Mouse (Mus musculus) embryonic facial prominence, embryonic 11.5 days (tissue): ENCODE measurements around the gene A430078G23Rik. TPM values are rescaled to one million over a fixed set of nuclear protein-coding genes. Genes with fewer than 3 reads are reported as not detected.

Source experiments
- ATAC-seq: fragments of 200-750 bp; cut with Nextera tagmentation; replicated peaks from 2 replicates; pipeline ENCODE4 v1.8.0; 2017; ENCODE audit warnings: low read depth; ENCODE audit not compliant: insufficient number of reproducible peaks, low FRiP score, low TSS enrichment
- DNase-seq: peaks from one replicate; pipeline ENCODE4 v3.0.0-alpha.2; 2015; ENCODE audit warnings: low spot score
- H3K27ac ChIP-seq: fragments of 300-500 bp; sonication (generic); replicated peaks from 2 replicates; pipeline ENCODE4 v1.5.1; 2014; ENCODE audit warnings: mild to moderate bottlenecking, low read depth, low read length, control low read depth
- H3K27me3 ChIP-seq: fragments of 300-500 bp; sonication (generic); 2 replicates; pipeline ENCODE4 v1.6.1; 2014; ENCODE audit warnings: mild to moderate bottlenecking, low read length, moderate library complexity, mixed read lengths; ENCODE audit not compliant: control insufficient read depth, insufficient read depth
- H3K36me3 ChIP-seq: fragments of 300-500 bp; sonication (generic); replicated peaks from 2 replicates; pipeline ENCODE4 v1.6.1; 2014; ENCODE audit warnings: low read depth, mild to moderate bottlenecking, low read length, moderate library complexity, mixed read lengths; ENCODE audit not compliant: control insufficient read depth, insufficient read depth
- H3K4me1 ChIP-seq: fragments of 300-500 bp; sonication (generic); 2 replicates; pipeline ENCODE4 v1.6.1; 2014; ENCODE audit warnings: low read length, mixed read lengths; ENCODE audit not compliant: control insufficient read depth, insufficient read depth
- H3K4me2 ChIP-seq: fragments of 300-500 bp; sonication (generic); 2 replicates; pipeline ENCODE4 v1.6.1; 2014; ENCODE audit warnings: low read depth, mild to moderate bottlenecking, control low read depth, low read length, moderate library complexity
- H3K4me3 ChIP-seq: fragments of 300-500 bp; sonication (generic); 2 replicates; pipeline ENCODE4 v1.5.1; 2014; ENCODE audit warnings: low read depth, low read length, control low read depth
- H3K9ac ChIP-seq: fragments of 300-500 bp; sonication (generic); replicated peaks from 2 replicates; pipeline ENCODE4 v1.6.1; 2014; ENCODE audit warnings: mild to moderate bottlenecking, control low read depth, low read length
- H3K9me3 ChIP-seq: fragments of 300-500 bp; sonication (generic); replicated peaks from 2 replicates; pipeline ENCODE4 v1.6.1; 2016; ENCODE audit warnings: mild to moderate bottlenecking, low read length, inconsistent platforms, mixed read lengths; ENCODE audit not compliant: control insufficient read depth
- WGBS: fragments of 180-500 bp; shearing (Covaris S2); extraction: QIAGEN DNeasy Blood & Tissue Kit; methylation state at CpG from one replicate; pipeline ENCODE4 v1.1.7; 2014; 5-methylcytosine and 5-hydroxymethylcytosine counted together
- polyA plus RNA-seq: library from polyadenylated mRNA; unstranded; fragments of >200 nt; fragmentation: Nextera tagmentation; extraction: Ambion mirVana; gene quantifications from 2 replicates; pipeline ENCODE4 v1.2.1, GENCODE M21; 2014

The A430078G23Rik gene
- polyA plus RNA-seq, 1 experiment from 2014 or later = not detected

- WGBS = 91% methylated on average over 6 of the region's 6 CpGs
- Histone ChIP-seq H3K4me2 (no peak overlapping the region), H3K4me3 (no peak overlapping the region), H3K27ac (no peak overlapping the region), H3K9me3 (no peaks in the 10 kb centered on the region), H3K27me3 (no peaks in the 10 kb centered on the region), H3K36me3 (no peaks in the 10 kb centered on the region), H3K9ac (no peak overlapping the region), H3K4me1 (peaks cover 4% of the 10 kb centered on the region)
- ATAC-seq (no peak), DNase-seq (no peak)
These were observed 62.4 kb downstream of the A430078G23Rik start for GRCm38 (mm10) chr8:3415661-3416060.

GRCm38 (mm10) chr8:3416846-3417245, 63.6 kb downstream of the A430078G23Rik start:
- Histone ChIP-seq H3K27me3 (no peaks in the 10 kb centered on the region), H3K4me3 (no peak overlapping the region), H3K27ac (no peak overlapping the region), H3K36me3 (no peaks in the 10 kb centered on the region), H3K9me3 (no peaks in the 10 kb centered on the region), H3K4me1 (peaks cover 4% of the 10 kb centered on the region), H3K9ac (no peak overlapping the region), H3K4me2 (no peak overlapping the region)
- ATAC-seq (no peak), DNase-seq (no peak)
- WGBS = 30% methylated on average over 4 of the region's 4 CpGs

- Histone ChIP-seq H3K27ac (no peak overlapping the region; the same call in 1 of the 2 replicates), H3K4me3 (no peak overlapping the region), H3K9ac (no peak overlapping the region), H3K27me3 (no peaks in the 10 kb centered on the region), H3K4me2 (no peak overlapping the region), H3K36me3 (no peaks in the 10 kb centered on the region), H3K9me3 (no peaks in the 10 kb centered on the region), H3K4me1 (peaks cover 4% of the 10 kb centered on the region)
- DNase-seq (peak; percentile 60), ATAC-seq (peak; percentile 31; the same call in 1 of the 2 replicates)
- WGBS = 2% methylated on average over 8 of the region's 8 CpGs
These were observed 64.2 kb downstream of the A430078G23Rik start for GRCm38 (mm10) chr8:3417455-3417854.

DNA sequence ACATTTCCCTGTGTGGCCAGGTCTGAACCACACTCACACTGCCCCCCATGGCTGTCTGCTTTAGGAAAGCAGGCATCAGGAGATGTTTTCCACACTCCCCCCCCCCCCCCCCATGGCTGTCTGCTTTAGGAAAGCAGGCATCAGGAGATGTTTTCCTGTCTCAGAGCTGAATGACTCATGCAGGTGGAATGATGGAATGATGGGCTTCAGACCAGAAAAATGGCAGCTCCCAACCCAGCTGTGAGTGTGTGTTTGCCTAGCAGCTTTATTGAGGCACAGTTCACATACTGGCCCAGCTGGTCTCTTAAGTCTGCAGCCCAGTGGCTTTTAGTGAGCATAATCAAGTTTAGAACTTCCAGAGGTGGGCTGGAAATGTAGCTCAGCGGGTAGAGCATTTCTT, 64.9 kb downstream of the A430078G23Rik start:
- H3K4me3 ChIP-seq = no peak overlapping the region
- H3K9me3 ChIP-seq = no peaks in the 10 kb centered on the region
- 78% methylated on average over 1 of the region's 1 CpGs for WGBS
- ATAC-seq (no peak), DNase-seq (no peak)
- no peaks in the 10 kb centered on the region for H3K27me3 ChIP-seq
- H3K36me3 ChIP-seq = no peaks in the 10 kb centered on the region
- H3K4me1 ChIP-seq = peaks cover 4% of the 10 kb centered on the region
- no peak overlapping the region for H3K9ac ChIP-seq
- no peak overlapping the region for H3K4me2 ChIP-seq
- no peak overlapping the region for H3K27ac ChIP-seq

- DNase-seq (no peak), ATAC-seq (no peak)
- Histone ChIP-seq H3K27me3 (no peaks in the 10 kb centered on the region), H3K4me2 (no peak overlapping the region), H3K4me3 (no peak overlapping the region), H3K27ac (no peak overlapping the region), H3K9me3 (no peaks in the 10 kb centered on the region), H3K36me3 (no peaks in the 10 kb centered on the region), H3K9ac (no peak overlapping the region), H3K4me1 (peaks cover 4% of the 10 kb centered on the region)
- 80% methylated on average over 10 of the region's 10 CpGs for WGBS
These were observed 67.0 kb downstream of the A430078G23Rik start for GRCm38 (mm10) chr8:3420105-3420706.

DNA sequence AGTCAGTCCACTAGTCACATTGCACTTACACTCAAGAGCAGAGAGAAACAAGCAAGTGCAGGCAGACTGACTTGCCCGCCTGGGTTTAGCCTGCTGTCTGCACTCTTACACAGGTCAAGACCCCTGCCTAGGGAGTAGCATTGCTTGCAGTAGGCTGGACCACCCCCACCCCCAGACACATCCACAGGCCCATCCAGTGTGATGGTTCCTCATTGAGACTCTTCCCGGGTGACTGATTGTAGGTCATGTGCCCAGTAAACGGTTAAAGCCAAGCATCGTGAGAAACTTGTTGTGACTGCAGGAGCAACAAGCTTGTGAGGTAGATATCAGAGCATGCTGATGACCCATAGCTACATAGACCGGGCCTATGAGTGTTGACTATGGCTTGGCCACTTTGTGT, 68.3 kb downstream of the A430078G23Rik start:
- H3K4me2 ChIP-seq = no peak overlapping the region
- 92% methylated on average over 5 of the region's 5 CpGs for WGBS
- H3K9ac ChIP-seq = no peak overlapping the region
- no peak overlapping the region for H3K4me3 ChIP-seq
- no peaks in the 10 kb centered on the region for H3K27me3 ChIP-seq
- no peak for DNase-seq
- H3K9me3 ChIP-seq = no peaks in the 10 kb centered on the region
- no peak overlapping the region for H3K27ac ChIP-seq
- H3K36me3 ChIP-seq = no peaks in the 10 kb centered on the region
- ATAC-seq = no peak
- H3K4me1 ChIP-seq = peaks cover 4% of the 10 kb centered on the region

- Histone ChIP-seq H3K9ac (no peak overlapping the region), H3K4me2 (no peak overlapping the region), H3K4me3 (no peak overlapping the region), H3K27ac (no peak overlapping the region), H3K36me3 (no peaks in the 10 kb centered on the region; the same call in 1 of the 2 replicates), H3K4me1 (no peaks in the 10 kb centered on the region), H3K27me3 (no peaks in the 10 kb centered on the region), H3K9me3 (no peaks in the 10 kb centered on the region)
- no peak for ATAC-seq
- 91% methylated on average over 5 of the region's 5 CpGs for WGBS
- DNase-seq = no peak
These were observed 72.0 kb downstream of the A430078G23Rik start for GRCm38 (mm10) chr8:3425217-3425616.

DNA sequence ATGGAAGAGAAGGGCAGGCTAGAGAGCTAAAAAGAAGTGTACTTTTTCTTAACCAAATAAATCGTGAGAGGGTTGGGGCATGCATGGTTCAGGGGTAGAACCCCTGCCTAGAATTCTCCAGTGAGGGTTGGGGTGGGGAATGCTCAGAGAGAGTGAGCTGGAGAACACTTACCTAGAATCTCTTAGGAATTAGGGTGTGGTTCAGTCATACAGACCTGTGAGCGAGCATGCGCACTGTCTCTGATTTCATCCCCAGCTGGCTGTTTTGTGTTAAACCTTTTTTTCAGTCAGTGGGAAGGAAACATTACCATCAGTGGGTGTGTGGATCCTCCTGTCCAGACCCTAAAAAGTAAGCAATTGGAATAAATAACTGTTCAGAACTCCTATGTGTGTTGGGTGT, 73.0 kb downstream of the A430078G23Rik start:
- Histone ChIP-seq H3K4me3 (no peak overlapping the region), H3K4me1 (no peaks in the 10 kb centered on the region), H3K27ac (no peak overlapping the region), H3K9ac (no peak overlapping the region), H3K9me3 (no peaks in the 10 kb centered on the region), H3K27me3 (no peaks in the 10 kb centered on the region), H3K4me2 (no peak overlapping the region), H3K36me3 (no peaks in the 10 kb centered on the region; the same call in none of the 2 replicates)
- DNase-seq (no peak), ATAC-seq (no peak)
- WGBS = 86% methylated on average over 3 of the region's 3 CpGs
